ENCODE assay signal across 8 mouse cellular contexts in genomic region chr3:52643100-52643551, GRCm38 (mm10).
DNase-seq lines count a peak whose midpoint lies in the region; ATAC-seq and TF ChIP-seq lines count a peak whose summit lies in the region.
"Had no signal": no experiment of that assay in that cellular context is flagged by ENCODE, and none has a peak within 500 bp of the region (broad histone marks: within the 10 kb centered on the region; RNA-seq: fewer than 3 reads in every experiment).

No protein-coding gene starts in this region.

- H3K36me3 ChIP-seq in intestine, embryonic 15.5 days: no peaks in the 10 kb centered on the region
- H3K36me3 ChIP-seq in intestine, embryonic 16.5 days (ENCODE audit: control insufficient read depth, insufficient read depth, low read length): no peaks in the 10 kb centered on the region
- no peaks in the 10 kb centered on the region for H3K36me3 ChIP-seq in forebrain, embryonic 14.5 days (ENCODE audit: control insufficient read depth, insufficient read depth, low read length)
- H3K36me3 ChIP-seq in liver, embryonic 11.5 days (ENCODE audit: control insufficient read depth, insufficient read depth, low read length): no peaks in the 10 kb centered on the region

- intact Hi-C loops in left cerebral cortex, adult 2 months (cut with DNase I): loop anchor here (1.0 kb wide), 1 partner anchor 42 kb away; no protein-coding TSS in a partner anchor

- no peak overlapping the region for H3K4me2 ChIP-seq in intestine, embryonic 15.5 days (replicated peaks)
- no peak overlapping the region for H3K4me2 ChIP-seq in intestine, embryonic 16.5 days (ENCODE audit: low read depth, low read length)
- H3K4me2 ChIP-seq in forebrain, embryonic 14.5 days (ENCODE audit: low read length): no peak overlapping the region
- no peak overlapping the region for H3K4me2 ChIP-seq in liver, embryonic 11.5 days

- H3K27ac ChIP-seq in intestine, embryonic 15.5 days: 0 out of 2 replicates have a peak overlapping the region, but pooled peaks have one; percentile 48
- H3K27ac ChIP-seq in intestine, embryonic 16.5 days (ENCODE audit: low read length): no peak overlapping the region
- H3K27ac ChIP-seq in cortical plate, adult 2 months (ENCODE audit: insufficient read depth, low read length): peak overlapping the region; percentile 64
- H3K27ac ChIP-seq in forebrain, embryonic 14.5 days (ENCODE audit: low read depth, low read length): peak overlapping the region; percentile 74
- H3K27ac ChIP-seq in left cerebral cortex, adult 2 months: peak overlapping the region; percentile 78
- H3K27ac ChIP-seq in liver, embryonic 11.5 days (ENCODE audit: low read depth, low read length): no peak overlapping the region

- peaks cover 8% of the 10 kb centered on the region; the same call in 1 of the 2 replicates for H3K4me1 ChIP-seq in intestine, embryonic 15.5 days (replicated peaks)
- peaks cover 5% of the 10 kb centered on the region; the same call in 1 of the 2 replicates for H3K4me1 ChIP-seq in intestine, embryonic 16.5 days (ENCODE audit: control insufficient read depth, insufficient read depth, low read length)
- 0 out of 2 replicates have a peak, but pooled peaks cover 1% of the 10 kb centered on the region for H3K4me1 ChIP-seq in cortical plate, adult 2 months (ENCODE audit: control insufficient read depth, insufficient read depth, low read length)
- H3K4me1 ChIP-seq in forebrain, embryonic 14.5 days (ENCODE audit: control insufficient read depth, insufficient read depth, low read length): peaks cover 22% of the 10 kb centered on the region
- H3K4me1 ChIP-seq in liver, embryonic 11.5 days (replicated peaks; ENCODE audit: control insufficient read depth, insufficient read depth, low read length): peaks cover 10% of the 10 kb centered on the region; the same call in 1 of the 2 replicates

- H3K9ac ChIP-seq in intestine, embryonic 15.5 days: no peak overlapping the region
- no peak overlapping the region for H3K9ac ChIP-seq in intestine, embryonic 16.5 days (ENCODE audit: low read depth, low read length)
- peak overlapping the region; percentile 17; the same call in 1 of the 2 replicates for H3K9ac ChIP-seq in forebrain, embryonic 14.5 days (ENCODE audit: low read length)
- no peak overlapping the region for H3K9ac ChIP-seq in liver, embryonic 11.5 days (ENCODE audit: low read depth, low read length)

- no peak overlapping the region for H3K4me3 ChIP-seq in intestine, embryonic 15.5 days (replicated peaks)
- no peak overlapping the region for H3K4me3 ChIP-seq in intestine, embryonic 16.5 days (ENCODE audit: low read length)
- H3K4me3 ChIP-seq in cortical plate, adult 2 months (ENCODE audit: insufficient read depth, low read length): no peak overlapping the region
- H3K4me3 ChIP-seq in forebrain, embryonic 14.5 days (ENCODE audit: low read depth, low read length): no peak overlapping the region
- no peak overlapping the region for H3K4me3 ChIP-seq in left cerebral cortex, adult 2 months
- H3K4me3 ChIP-seq in liver, embryonic 11.5 days (ENCODE audit: low read depth, low read length): no peak overlapping the region
- H3K4me3 ChIP-seq: megakaryocyte, embryonic 14.5 days had no signal

- TF ChIP-seq CTCF in cortical plate, adult 2 months (IDR thresholded peaks at IDR 0.05; ENCODE audit: extremely low read depth, insufficient read depth, low read length): no peak
- no peak for TF ChIP-seq CTCF in left cerebral cortex, adult 2 months (IDR thresholded peaks at IDR 0.05)

- no peak for TF ChIP-seq POLR2A in cortical plate, adult 2 months (IDR thresholded peaks at IDR 0.05; ENCODE audit: extremely low read depth, insufficient read depth, low read length)

- H3K27me3 ChIP-seq in intestine, embryonic 15.5 days (replicated peaks): no peaks in the 10 kb centered on the region
- H3K27me3 ChIP-seq in intestine, embryonic 16.5 days (replicated peaks; ENCODE audit: control insufficient read depth, insufficient read depth, low read length): no peaks in the 10 kb centered on the region
- no peaks in the 10 kb centered on the region for H3K27me3 ChIP-seq in forebrain, embryonic 14.5 days (replicated peaks; ENCODE audit: control insufficient read depth, insufficient read depth, low read length)
- no peaks in the 10 kb centered on the region for H3K27me3 ChIP-seq in liver, embryonic 11.5 days (replicated peaks; ENCODE audit: control insufficient read depth, insufficient read depth, low read length)

- no peaks in the 10 kb centered on the region for H3K9me3 ChIP-seq in intestine, embryonic 15.5 days
- H3K9me3 ChIP-seq in intestine, embryonic 16.5 days (ENCODE audit: control insufficient read depth, low read length): no peaks in the 10 kb centered on the region
- no peaks in the 10 kb centered on the region for H3K9me3 ChIP-seq in forebrain, embryonic 14.5 days (replicated peaks; ENCODE audit: control insufficient read depth, low read length)
- no peaks in the 10 kb centered on the region for H3K9me3 ChIP-seq in liver, embryonic 11.5 days (ENCODE audit: control insufficient read depth, low read length)
- H3K9me3 ChIP-seq: megakaryocyte, embryonic 14.5 days had no signal

- 78% methylated on average over 9 of the region's 9 CpGs for WGBS in intestine, embryonic 15.5 days
- WGBS in intestine, embryonic 16.5 days: 75% methylated on average over 9 of the region's 9 CpGs
- 46% methylated on average over 9 of the region's 9 CpGs for WGBS in forebrain, embryonic 14.5 days
- 69% methylated on average over 9 of the region's 9 CpGs for WGBS in liver, embryonic 11.5 days

- ATAC-seq in intestine, embryonic 15.5 days: no peak
- no peak for ATAC-seq in intestine, embryonic 16.5 days
- peak; percentile 60 for ATAC-seq in forebrain, embryonic 14.5 days
- no peak for ATAC-seq in liver, embryonic 11.5 days (replicated peaks; ENCODE audit: low FRiP score)

- DNase-seq in forebrain, embryonic 14.5 days (ENCODE audit: low spot score): peak; percentile 65
- no peak for DNase-seq in left cerebral cortex, adult 2 months (ENCODE audit: extremely low spot score in 1 of 2, low spot score in 2 of 2)
- DNase-seq in liver, embryonic 11.5 days (ENCODE audit: low spot score): no peak
- DNase-seq in urinary bladder, postnatal 25 days (ENCODE audit: low spot score): no peak

Comparison
In these comparisons a context has a peak if more than half of its experiments do, and no peak if none do; other contexts are left out.
1. H3K27ac ChIP-seq: peak in intestine, embryonic 15.5 days (single experiment), cortical plate, adult 2 months (single experiment), forebrain, embryonic 14.5 days (single experiment) and left cerebral cortex, adult 2 months (single experiment); none in intestine, embryonic 16.5 days (single experiment) and liver, embryonic 11.5 days (single experiment).